Mouse (Mus musculus): ENCODE measurements around the gene Rap1gap. TPM values are rescaled to one million over a fixed set of nuclear protein-coding genes. Genes with fewer than 3 reads are reported as not detected.
A peak's percentile ranks its signal among the peaks of the same experiment; 100 is the strongest.

The Rap1gap gene
- polyA plus RNA-seq, 1 experiment: 1.3 TPM

DNA sequence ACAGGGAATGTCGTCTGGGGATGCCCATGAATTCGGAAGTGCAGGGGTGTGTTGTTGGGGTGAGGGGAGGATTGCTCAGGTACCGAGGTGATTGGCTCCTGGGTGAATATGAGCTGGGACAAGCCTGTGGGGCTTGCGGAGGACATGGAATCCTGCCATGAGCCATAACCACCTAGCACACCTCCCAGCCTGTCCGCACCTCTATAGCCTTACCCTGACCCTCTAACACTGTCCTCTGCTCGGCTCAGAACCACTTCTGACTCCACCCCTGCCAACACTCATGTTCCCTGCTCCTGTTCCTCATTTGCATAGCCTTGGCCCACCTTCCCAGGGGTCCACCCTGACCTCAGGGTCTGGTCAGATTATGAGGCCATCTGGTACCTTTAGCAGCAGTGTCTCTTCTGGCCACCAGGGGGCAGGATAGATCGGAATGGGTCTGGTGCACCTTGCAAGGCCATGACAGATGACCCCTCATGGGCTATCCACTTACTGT lies 18.5 kb downstream of the Rap1gap start:
- TF ChIP-seq USF1 (IDR thresholded peaks at IDR 0.05; ENCODE audit: low read depth): no peak
- TF ChIP-seq SRF (IDR thresholded peaks at IDR 0.05; ENCODE audit: control insufficient read depth, insufficient read length, low read depth): no peak
- no peak overlapping the region for H3K4me3 ChIP-seq
- H3K79me2 ChIP-seq (ENCODE audit: control insufficient read depth, insufficient read depth): no peaks in the 10 kb centered on the region

DNA sequence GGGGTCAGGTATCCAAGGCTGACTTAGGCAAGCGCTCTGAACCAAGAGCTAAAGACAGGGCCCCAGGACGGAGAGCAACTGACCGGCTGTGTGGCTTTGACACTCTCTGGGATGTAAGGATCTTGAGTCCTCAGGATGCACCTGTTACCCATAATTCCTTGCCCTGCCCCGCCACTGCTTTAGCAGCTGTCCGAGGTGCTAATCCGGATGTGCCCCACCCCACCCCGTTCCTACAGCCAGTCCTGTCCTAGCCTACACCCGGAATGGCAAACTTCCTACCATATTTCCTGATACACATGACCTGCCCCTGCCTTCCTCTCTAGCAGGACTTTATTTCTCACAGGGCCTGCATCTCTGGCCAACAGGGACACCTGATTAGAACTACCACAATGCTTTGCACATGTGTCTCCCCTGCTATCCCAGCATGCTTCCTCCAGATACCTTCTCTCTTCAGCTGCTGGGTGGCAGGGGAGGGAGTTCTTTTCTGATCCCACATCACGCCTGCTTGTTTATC lies 20.4 kb downstream of the Rap1gap start:
- H3K4me2 ChIP-seq (ENCODE audit: low read depth): no peak overlapping the region

More for the DNA sequence above, 18.5 kb downstream of the Rap1gap start:
- Histone ChIP-seq H3K27me3 (ENCODE audit: control insufficient read depth, insufficient read depth, insufficient read length) (peaks cover 65% of the 10 kb centered on the region), H3K36me3 (ENCODE audit: control insufficient read depth, insufficient read depth) (no peaks in the 10 kb centered on the region), H3K4me2 (ENCODE audit: low read depth) (no peak overlapping the region), H3ac (ENCODE audit: control insufficient read depth, insufficient read length) (no peak overlapping the region)

DNA sequence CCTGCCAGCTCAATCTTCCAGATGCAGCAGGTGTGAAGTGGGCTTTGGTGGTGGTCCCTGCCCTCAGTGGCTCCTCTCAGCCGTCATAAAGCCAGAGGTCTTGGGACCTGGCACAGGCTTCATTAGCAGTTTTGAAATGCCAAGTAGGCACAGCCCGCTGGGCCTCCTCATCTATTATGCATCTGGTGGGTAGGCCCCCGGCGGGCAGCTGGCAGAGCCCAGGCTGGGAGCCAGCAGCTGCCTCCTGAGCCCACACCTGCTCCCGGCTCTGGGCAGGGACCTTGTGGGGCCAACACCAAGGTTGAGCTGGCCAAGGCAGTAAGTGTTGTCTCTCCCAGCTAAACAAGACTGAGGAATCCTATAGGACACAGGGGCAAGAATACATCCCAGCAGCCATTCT lies 21.8 kb downstream of the Rap1gap start:
- no peaks in the 10 kb centered on the region for H3K79me2 ChIP-seq (ENCODE audit: control insufficient read depth, insufficient read depth)
- no peak overlapping the region for H3K4me3 ChIP-seq
- no peak overlapping the region for H3K4me2 ChIP-seq (ENCODE audit: low read depth)
- no peaks in the 10 kb centered on the region for H3K36me3 ChIP-seq (ENCODE audit: control insufficient read depth, insufficient read depth)
- H3ac ChIP-seq (ENCODE audit: control insufficient read depth, insufficient read length): no peak overlapping the region
- no peak for TF ChIP-seq MYOD1 (IDR thresholded peaks at IDR 0.05; ENCODE audit: control insufficient read depth in 1 of 3, insufficient read length in 2 of 3, low read depth in 2 of 3)
- TF ChIP-seq POLR2A (IDR thresholded peaks at IDR 0.05; ENCODE audit: insufficient read length, low read depth): no peak
- no peak for TF ChIP-seq USF1 (IDR thresholded peaks at IDR 0.05; ENCODE audit: low read depth)
- no peak for TF ChIP-seq MAX (IDR thresholded peaks at IDR 0.05; ENCODE audit: low read depth)
- no peak for TF ChIP-seq MYOG (IDR thresholded peaks at IDR 0.05; ENCODE audit: control insufficient read depth in 1 of 3, insufficient read depth in 1 of 3, insufficient read length in 2 of 3, low read depth in 2 of 3)
- TF ChIP-seq E2F4 (IDR thresholded peaks at IDR 0.05; ENCODE audit: insufficient read depth): no peak
- TF ChIP-seq REST (IDR thresholded peaks at IDR 0.05; ENCODE audit: insufficient read depth, insufficient read length): no peak
- no peak for TF ChIP-seq SRF (IDR thresholded peaks at IDR 0.05; ENCODE audit: control insufficient read depth, insufficient read length, low read depth)
- no peak for TF ChIP-seq TCF12 (IDR thresholded peaks at IDR 0.05; ENCODE audit: insufficient read depth, poor library complexity, severe bottlenecking)
- H3K27me3 ChIP-seq (ENCODE audit: control insufficient read depth, insufficient read depth, insufficient read length): peaks cover 56% of the 10 kb centered on the region

More for the DNA sequence above, 20.4 kb downstream of the Rap1gap start:
- no peaks in the 10 kb centered on the region for H3K79me2 ChIP-seq (ENCODE audit: control insufficient read depth, insufficient read depth)
- H3K27me3 ChIP-seq (ENCODE audit: control insufficient read depth, insufficient read depth, insufficient read length): peaks cover 65% of the 10 kb centered on the region
- no peak overlapping the region for H3K4me3 ChIP-seq
- no peaks in the 10 kb centered on the region for H3K36me3 ChIP-seq (ENCODE audit: control insufficient read depth, insufficient read depth)
- H3ac ChIP-seq (ENCODE audit: control insufficient read depth, insufficient read length): no peak overlapping the region
- peak in 1 of 3 experiments; percentile 20 for TF ChIP-seq MYOG (IDR thresholded peaks at IDR 0.05; ENCODE audit: control insufficient read depth in 1 of 3, insufficient read depth in 1 of 3, insufficient read length in 2 of 3, low read depth in 2 of 3)
- no peak for TF ChIP-seq MAX (IDR thresholded peaks at IDR 0.05; ENCODE audit: low read depth)
- TF ChIP-seq TCF3 (IDR thresholded peaks at IDR 0.05; ENCODE audit: insufficient read length, low read depth): no peak
- TF ChIP-seq USF1 (IDR thresholded peaks at IDR 0.05; ENCODE audit: low read depth): no peak
- peak; percentile 0 to 93 (median 36) for TF ChIP-seq MYOD1 (IDR thresholded peaks at IDR 0.05; ENCODE audit: control insufficient read depth in 1 of 3, insufficient read length in 2 of 3, low read depth in 2 of 3)
- no peak for TF ChIP-seq POLR2AphosphoS2 (IDR thresholded peaks at IDR 0.05; ENCODE audit: insufficient read length, low read depth)
- no peak for TF ChIP-seq POLR2A (IDR thresholded peaks at IDR 0.05; ENCODE audit: insufficient read length, low read depth)
- TF ChIP-seq CEBPB (IDR thresholded peaks at IDR 0.05; ENCODE audit: insufficient read depth, poor library complexity, severe bottlenecking): no peak
- no peak for TF ChIP-seq SRF (IDR thresholded peaks at IDR 0.05; ENCODE audit: control insufficient read depth, insufficient read length, low read depth)
- TF ChIP-seq TCF12 (IDR thresholded peaks at IDR 0.05; ENCODE audit: insufficient read depth, poor library complexity, severe bottlenecking): no peak
- no peak for TF ChIP-seq E2F4 (IDR thresholded peaks at IDR 0.05; ENCODE audit: insufficient read depth)
- peak; percentile 83 for TF ChIP-seq REST (IDR thresholded peaks at IDR 0.05; ENCODE audit: insufficient read depth, insufficient read length)

DNA sequence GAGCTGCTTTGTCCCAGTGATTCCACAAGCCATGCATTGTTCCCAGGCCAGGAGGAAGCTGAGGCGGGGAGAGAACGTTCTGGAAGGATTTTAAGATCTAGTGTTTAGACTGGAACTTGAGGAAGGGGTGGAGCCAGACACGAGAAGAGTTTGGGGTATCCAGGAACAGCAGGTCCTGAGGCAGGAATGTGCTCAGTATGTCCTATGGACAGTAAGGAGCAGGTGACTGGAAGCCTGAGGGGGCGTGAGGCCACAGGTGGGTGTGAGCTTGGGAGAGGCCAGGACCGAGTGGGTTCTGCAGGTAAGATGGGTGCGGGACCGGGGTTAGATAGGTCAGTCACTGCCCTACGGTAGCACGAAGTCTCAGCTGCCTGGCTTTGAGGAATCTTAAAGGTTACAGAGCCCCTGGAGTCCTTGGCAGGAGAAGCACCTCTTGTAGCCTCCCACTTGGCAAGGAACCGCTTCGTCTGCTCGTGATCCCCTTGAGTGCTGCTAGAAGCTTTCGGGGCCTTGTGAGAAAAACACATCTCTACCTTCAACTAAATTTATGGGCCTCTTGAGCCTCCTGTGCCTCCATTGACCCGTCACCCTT lies 22.8 kb downstream of the Rap1gap start:
- Histone ChIP-seq H3K4me2 (ENCODE audit: low read depth) (no peak overlapping the region), H3ac (ENCODE audit: control insufficient read depth, insufficient read length) (no peak overlapping the region), H3K79me2 (ENCODE audit: control insufficient read depth, insufficient read depth) (no peaks in the 10 kb centered on the region), H3K36me3 (ENCODE audit: control insufficient read depth, insufficient read depth) (no peaks in the 10 kb centered on the region), H3K4me3 (no peak overlapping the region), H3K27me3 (ENCODE audit: control insufficient read depth, insufficient read depth, insufficient read length) (peaks cover 50% of the 10 kb centered on the region)
- no peak for TF ChIP-seq POLR2A (IDR thresholded peaks at IDR 0.05; ENCODE audit: insufficient read length, low read depth)

DNA sequence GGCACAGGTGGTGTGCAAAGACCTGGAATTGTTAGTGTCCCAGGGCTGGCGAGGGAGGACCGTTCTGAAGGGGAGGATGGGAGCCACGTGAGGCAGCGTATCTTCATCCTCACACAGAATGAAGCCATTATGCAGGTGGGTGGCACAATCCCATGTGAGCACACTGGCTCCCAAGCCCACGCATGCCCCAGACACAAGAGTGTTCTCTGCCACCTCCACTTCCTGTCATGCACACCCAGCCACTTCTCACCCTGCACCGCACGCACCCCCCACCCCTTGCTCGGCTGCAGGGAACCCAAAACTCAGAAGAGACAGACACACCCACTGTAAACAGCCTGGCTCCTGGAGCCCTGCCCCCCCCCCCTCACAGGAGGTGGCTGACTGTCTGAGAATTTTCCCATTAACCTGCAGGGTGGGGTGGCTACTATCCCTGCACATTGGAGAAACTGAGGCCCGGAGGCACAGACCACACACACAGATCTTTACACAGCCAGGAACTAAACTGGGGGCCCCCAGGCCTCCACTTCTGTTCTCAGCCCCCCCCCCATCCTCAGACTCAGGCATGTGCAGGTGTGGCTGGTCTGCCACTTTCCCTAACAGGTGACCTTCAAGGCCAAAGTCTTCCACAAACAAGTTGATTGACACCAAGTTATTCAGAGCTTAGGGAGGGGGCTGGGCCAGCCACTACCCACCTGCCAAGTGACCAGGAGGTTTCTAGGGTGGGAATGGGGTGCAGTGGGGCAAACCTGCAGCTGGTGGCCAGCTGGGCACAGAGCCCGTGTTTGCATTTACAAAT lies 27.8 kb downstream of the Rap1gap start:
- no peak for TF ChIP-seq TCF12 (IDR thresholded peaks at IDR 0.05; ENCODE audit: insufficient read depth, poor library complexity, severe bottlenecking)
- TF ChIP-seq POLR2A (IDR thresholded peaks at IDR 0.05; ENCODE audit: insufficient read length, low read depth): no peak
- TF ChIP-seq MYOG (IDR thresholded peaks at IDR 0.05; ENCODE audit: control insufficient read depth in 1 of 3, insufficient read depth in 1 of 3, insufficient read length in 2 of 3, low read depth in 2 of 3): no peak
- no peak for TF ChIP-seq CEBPB (IDR thresholded peaks at IDR 0.05; ENCODE audit: insufficient read depth, poor library complexity, severe bottlenecking)
- no peak for TF ChIP-seq E2F4 (IDR thresholded peaks at IDR 0.05; ENCODE audit: insufficient read depth)
- no peak for TF ChIP-seq USF1 (IDR thresholded peaks at IDR 0.05; ENCODE audit: low read depth)
- TF ChIP-seq SRF (IDR thresholded peaks at IDR 0.05; ENCODE audit: control insufficient read depth, insufficient read length, low read depth): no peak
- no peak for TF ChIP-seq POLR2AphosphoS2 (IDR thresholded peaks at IDR 0.05; ENCODE audit: insufficient read length, low read depth)
- TF ChIP-seq MYOD1 (IDR thresholded peaks at IDR 0.05; ENCODE audit: control insufficient read depth in 1 of 3, insufficient read length in 2 of 3, low read depth in 2 of 3): no peak
- TF ChIP-seq TCF3 (IDR thresholded peaks at IDR 0.05; ENCODE audit: insufficient read length, low read depth): no peak
- no peak for TF ChIP-seq MAX (IDR thresholded peaks at IDR 0.05; ENCODE audit: low read depth)
- TF ChIP-seq REST (IDR thresholded peaks at IDR 0.05; ENCODE audit: insufficient read depth, insufficient read length): no peak
- H3K27me3 ChIP-seq (ENCODE audit: control insufficient read depth, insufficient read depth, insufficient read length): peaks cover 45% of the 10 kb centered on the region
- H3K79me2 ChIP-seq (ENCODE audit: control insufficient read depth, insufficient read depth): no peaks in the 10 kb centered on the region

More for the DNA sequence above, 27.8 kb downstream of the Rap1gap start:
- no peak overlapping the region for H3K4me2 ChIP-seq (ENCODE audit: low read depth)
- H3K4me3 ChIP-seq: no peak overlapping the region
- H3ac ChIP-seq (ENCODE audit: control insufficient read depth, insufficient read length): no peak overlapping the region
- H3K36me3 ChIP-seq (ENCODE audit: control insufficient read depth, insufficient read depth): no peaks in the 10 kb centered on the region
